Mouse (Mus musculus): ENCODE results near the gene BC051142. TPM values are rescaled to one million over a fixed set of nuclear protein-coding genes. Genes with fewer than 3 reads are reported as not detected.

Gene BC051142
- 1,880 TPM for polyA plus RNA-seq (2014; fragmentation: Illumina TruSeq; extraction: RNeasy Lipid Tissue Mini Kit (QIAGEN cat#74804); ENCODE audit: low read depth, low replicate concordance)

GRCm38 (mm10) chr17:34398711-34399393, at the start of gene BC051142:
BC051142 (plus strand) TSS chr17:34398820.

GRCm38 (mm10) chr17:34354539-34354938, 44.1 kb upstream of the BC051142 start, which contains the start of gene Btnl2:
Btnl2 (plus strand) TSS chr17:34354822.

GRCm38 (mm10) chr17:34376847-34377246, 21.8 kb upstream of the BC051142 start, which contains the start of gene Btnl1:
Btnl1 (plus strand) TSS chr17:34377132.

GRCm38 (mm10) chr17:34477238-34478013, 78.8 kb downstream of the BC051142 start, which contains the start of gene Btnl4:
Btnl4 (minus strand) TSS chr17:34477318.

Other genes with a start within 250 kb of the BC051142 start
- gene H2-DMb1, start 245.7 kb upstream of the BC051142 start, polyA plus RNA-seq (2014; fragmentation: Illumina TruSeq; extraction: RNeasy Lipid Tissue Mini Kit (QIAGEN cat#74804); ENCODE audit: low read depth, low replicate concordance), result 4.0 TPM
- gene Tap1, start 211.3 kb upstream of the BC051142 start, polyA plus RNA-seq (2014; fragmentation: Illumina TruSeq; extraction: RNeasy Lipid Tissue Mini Kit (QIAGEN cat#74804); ENCODE audit: low read depth, low replicate concordance), result 0.25 TPM
- 1.2 TPM for gene Psmb9, start 211.1 kb upstream of the BC051142 start, polyA plus RNA-seq (2014; fragmentation: Illumina TruSeq; extraction: RNeasy Lipid Tissue Mini Kit (QIAGEN cat#74804); ENCODE audit: low read depth, low replicate concordance)
- gene Psmb8, start 201.1 kb upstream of the BC051142 start, polyA plus RNA-seq (2014; fragmentation: Illumina TruSeq; extraction: RNeasy Lipid Tissue Mini Kit (QIAGEN cat#74804); ENCODE audit: low read depth, low replicate concordance), result 0.14 TPM
- not detected for gene Tap2, start 195.3 kb upstream of the BC051142 start, polyA plus RNA-seq (2014; fragmentation: Illumina TruSeq; extraction: RNeasy Lipid Tissue Mini Kit (QIAGEN cat#74804); ENCODE audit: low read depth, low replicate concordance)
- 0.11 TPM for gene H2-Ob, start 159.9 kb upstream of the BC051142 start, polyA plus RNA-seq (2014; fragmentation: Illumina TruSeq; extraction: RNeasy Lipid Tissue Mini Kit (QIAGEN cat#74804); ENCODE audit: low read depth, low replicate concordance)
- gene H2-Ab1, start 141.1 kb upstream of the BC051142 start, polyA plus RNA-seq (2014; fragmentation: Illumina TruSeq; extraction: RNeasy Lipid Tissue Mini Kit (QIAGEN cat#74804); ENCODE audit: low read depth, low replicate concordance), result 5.3 TPM
- 6.3 TPM for gene H2-Aa, start 111.0 kb upstream of the BC051142 start, polyA plus RNA-seq (2014; fragmentation: Illumina TruSeq; extraction: RNeasy Lipid Tissue Mini Kit (QIAGEN cat#74804); ENCODE audit: low read depth, low replicate concordance)
- gene H2-Eb1, start 93.0 kb upstream of the BC051142 start, polyA plus RNA-seq (2014; fragmentation: Illumina TruSeq; extraction: RNeasy Lipid Tissue Mini Kit (QIAGEN cat#74804); ENCODE audit: low read depth, low replicate concordance), result 0.83 TPM
- gene H2-Eb2, start 73.2 kb upstream of the BC051142 start, polyA plus RNA-seq (2014; fragmentation: Illumina TruSeq; extraction: RNeasy Lipid Tissue Mini Kit (QIAGEN cat#74804); ENCODE audit: low read depth, low replicate concordance), result not detected
- 0.15 TPM for gene Btnl2, start 44.0 kb upstream of the BC051142 start, polyA plus RNA-seq (2014; fragmentation: Illumina TruSeq; extraction: RNeasy Lipid Tissue Mini Kit (QIAGEN cat#74804); ENCODE audit: low read depth, low replicate concordance)
- not detected for gene Btnl1, start 21.7 kb upstream of the BC051142 start, polyA plus RNA-seq (2014; fragmentation: Illumina TruSeq; extraction: RNeasy Lipid Tissue Mini Kit (QIAGEN cat#74804); ENCODE audit: low read depth, low replicate concordance)
- gene Btnl4, start 78.5 kb downstream of the BC051142 start, polyA plus RNA-seq (2014; fragmentation: Illumina TruSeq; extraction: RNeasy Lipid Tissue Mini Kit (QIAGEN cat#74804); ENCODE audit: low read depth, low replicate concordance), result not detected
- not detected for gene Btnl6, start 118.5 kb downstream of the BC051142 start, polyA plus RNA-seq (2014; fragmentation: Illumina TruSeq; extraction: RNeasy Lipid Tissue Mini Kit (QIAGEN cat#74804); ENCODE audit: low read depth, low replicate concordance)
- gene Notch4, start 165.4 kb downstream of the BC051142 start, polyA plus RNA-seq (2014; fragmentation: Illumina TruSeq; extraction: RNeasy Lipid Tissue Mini Kit (QIAGEN cat#74804); ENCODE audit: low read depth, low replicate concordance), result 1.1 TPM
- not detected for gene Gpsm3, start 191.0 kb downstream of the BC051142 start, polyA plus RNA-seq (2014; fragmentation: Illumina TruSeq; extraction: RNeasy Lipid Tissue Mini Kit (QIAGEN cat#74804); ENCODE audit: low read depth, low replicate concordance)
- 3.5 TPM for gene Pbx2, start 192.4 kb downstream of the BC051142 start, polyA plus RNA-seq (2014; fragmentation: Illumina TruSeq; extraction: RNeasy Lipid Tissue Mini Kit (QIAGEN cat#74804); ENCODE audit: low read depth, low replicate concordance)
- not detected for gene Ager, start 199.0 kb downstream of the BC051142 start, polyA plus RNA-seq (2014; fragmentation: Illumina TruSeq; extraction: RNeasy Lipid Tissue Mini Kit (QIAGEN cat#74804); ENCODE audit: low read depth, low replicate concordance)
- 7.4 TPM for gene Rnf5, start 204.9 kb downstream of the BC051142 start, polyA plus RNA-seq (2014; fragmentation: Illumina TruSeq; extraction: RNeasy Lipid Tissue Mini Kit (QIAGEN cat#74804); ENCODE audit: low read depth, low replicate concordance)
- 14.5 TPM for gene Agpat1, start 205.4 kb downstream of the BC051142 start, polyA plus RNA-seq (2014; fragmentation: Illumina TruSeq; extraction: RNeasy Lipid Tissue Mini Kit (QIAGEN cat#74804); ENCODE audit: low read depth, low replicate concordance)
- not detected for gene Egfl8, start 217.2 kb downstream of the BC051142 start, polyA plus RNA-seq (2014; fragmentation: Illumina TruSeq; extraction: RNeasy Lipid Tissue Mini Kit (QIAGEN cat#74804); ENCODE audit: low read depth, low replicate concordance)
- gene Ppt2, start 229.7 kb downstream of the BC051142 start, polyA plus RNA-seq (2014; fragmentation: Illumina TruSeq; extraction: RNeasy Lipid Tissue Mini Kit (QIAGEN cat#74804); ENCODE audit: low read depth, low replicate concordance), result 2.6 TPM
- 0.24 TPM for gene Prrt1, start 230.7 kb downstream of the BC051142 start, polyA plus RNA-seq (2014; fragmentation: Illumina TruSeq; extraction: RNeasy Lipid Tissue Mini Kit (QIAGEN cat#74804); ENCODE audit: low read depth, low replicate concordance)
- 119 TPM for gene Fkbpl, start 245.9 kb downstream of the BC051142 start, polyA plus RNA-seq (2014; fragmentation: Illumina TruSeq; extraction: RNeasy Lipid Tissue Mini Kit (QIAGEN cat#74804); ENCODE audit: low read depth, low replicate concordance)
- gene Atf6b, start 248.3 kb downstream of the BC051142 start, polyA plus RNA-seq (2014; fragmentation: Illumina TruSeq; extraction: RNeasy Lipid Tissue Mini Kit (QIAGEN cat#74804); ENCODE audit: low read depth, low replicate concordance), result 1.6 TPM